Mouse (Mus musculus) neural tube, embryonic 12.5 days (tissue): ENCODE data around the gene Sgms1. TPM values are rescaled to one million over a fixed set of nuclear protein-coding genes. Genes with fewer than 3 reads are reported as not detected.

Experiments used
- ATAC-seq: fragments of 200-750 bp; cut with Nextera tagmentation; 2 replicates; pipeline ENCODE4 v1.8.0; 2017; ENCODE audit warnings: low read depth, mild to moderate bottlenecking, moderate TSS enrichment, moderate library complexity; ENCODE audit not compliant: low FRiP score
- H3K27ac ChIP-seq: fragments of 300-500 bp; sonication (generic); 2 replicates; pipeline ENCODE4 v1.5.1; 2016
- H3K27me3 ChIP-seq: fragments of 300-500 bp; sonication (generic); replicated peaks from 2 replicates; pipeline ENCODE4 v1.6.1; 2016; ENCODE audit warnings: mild to moderate bottlenecking
- H3K36me3 ChIP-seq: fragments of 300-500 bp; sonication (generic); 2 replicates; pipeline ENCODE4 v1.6.1; 2016; ENCODE audit warnings: mild to moderate bottlenecking
- H3K4me1 ChIP-seq: fragments of 300-500 bp; sonication (generic); 2 replicates; pipeline ENCODE4 v1.6.1; 2016
- H3K4me2 ChIP-seq: fragments of 300-500 bp; sonication (generic); replicated peaks from 2 replicates; pipeline ENCODE4 v1.6.1; 2016; ENCODE audit warnings: mild to moderate bottlenecking
- H3K4me3 ChIP-seq: fragments of 300-500 bp; sonication (generic); 2 replicates; pipeline ENCODE4 v1.5.1; 2016
- H3K9ac ChIP-seq: fragments of 300-500 bp; sonication (generic); 2 replicates; pipeline ENCODE4 v1.6.1; 2016; ENCODE audit warnings: mild to moderate bottlenecking
- H3K9me3 ChIP-seq: fragments of 300-500 bp; sonication (generic); 2 replicates; pipeline ENCODE4 v1.6.1; 2016; ENCODE audit warnings: mild to moderate bottlenecking
- WGBS: fragments of 180-500 bp; shearing (Covaris S2); methylation state at CpG from one replicate; pipeline ENCODE4 v1.1.7; 2016; 5-methylcytosine and 5-hydroxymethylcytosine counted together
- polyA plus RNA-seq: library from polyadenylated mRNA; unstranded; fragments of >200 nt; fragmentation: Nextera tagmentation; extraction: Ambion mirVana; gene quantifications from 2 replicates; pipeline ENCODE4 v1.2.1, GENCODE M21; 2016

Gene Sgms1
- polyA plus RNA-seq, 1 experiment from 2014 or later, result 17.2 TPM

DNA sequence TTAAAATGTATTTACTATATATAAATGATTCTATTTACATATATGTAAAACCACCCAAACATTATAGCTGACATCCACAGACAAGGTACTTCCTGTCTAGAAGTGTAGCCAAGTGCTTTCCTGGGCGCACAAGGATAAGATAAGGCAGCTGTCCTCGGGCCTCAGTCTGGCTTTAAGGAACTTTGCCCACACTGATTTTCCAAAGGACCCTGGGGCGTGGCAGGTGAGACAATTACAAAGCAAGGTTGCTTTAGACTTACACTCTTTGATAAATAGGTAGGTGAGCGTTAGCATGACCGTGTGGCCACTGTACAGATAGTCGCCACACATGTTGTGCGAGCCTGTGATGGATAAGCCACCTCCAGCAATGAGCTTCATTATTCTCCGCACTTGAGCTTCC lies 260.2 kb downstream of the Sgms1 start:
- H3K4me2 ChIP-seq, result no peak overlapping the region

GRCm38 (mm10) chr19:32127180-32127850 lies 262.2 kb downstream of the Sgms1 start:
- H3K36me3 ChIP-seq, result no peaks in the 10 kb centered on the region
- no peaks in the 10 kb centered on the region for H3K27me3 ChIP-seq
- H3K9ac ChIP-seq, result no peak overlapping the region
- no peak overlapping the region for H3K4me2 ChIP-seq
- 76% methylated on average over 10 of the region's 10 CpGs for WGBS
- no peaks in the 10 kb centered on the region for H3K9me3 ChIP-seq
- H3K4me3 ChIP-seq, result no peak overlapping the region
- ATAC-seq, result no peak
- H3K27ac ChIP-seq, result no peak overlapping the region
- H3K4me1 ChIP-seq, result no peaks in the 10 kb centered on the region

More for the DNA sequence above, 260.2 kb downstream of the Sgms1 start:
- H3K27ac ChIP-seq, result no peak overlapping the region
- no peak for ATAC-seq
- no peaks in the 10 kb centered on the region for H3K4me1 ChIP-seq
- no peak overlapping the region for H3K9ac ChIP-seq
- no peaks in the 10 kb centered on the region for H3K9me3 ChIP-seq
- no peaks in the 10 kb centered on the region for H3K27me3 ChIP-seq
- 95% methylated on average over 8 of the region's 8 CpGs for WGBS
- H3K36me3 ChIP-seq, result no peaks in the 10 kb centered on the region
- no peak overlapping the region for H3K4me3 ChIP-seq

DNA sequence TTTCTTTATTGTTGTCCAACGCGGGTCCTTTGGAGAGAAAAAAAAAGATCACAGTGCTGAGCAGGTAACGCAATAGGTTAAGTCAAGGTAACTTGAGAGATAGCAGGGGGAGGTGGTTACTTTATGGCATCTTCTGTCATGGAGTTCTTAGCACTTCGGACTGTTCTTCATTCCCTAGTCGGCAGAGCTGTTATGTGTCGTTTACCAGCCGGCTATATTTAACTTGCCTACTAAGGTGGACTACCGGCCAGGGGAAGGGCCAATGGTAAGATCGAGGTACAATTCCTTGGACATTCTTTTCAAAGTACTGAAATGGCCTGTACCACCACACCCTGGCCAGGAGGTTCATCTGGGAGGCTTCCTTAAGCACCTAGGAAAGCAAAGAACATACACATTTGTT lies 265.4 kb downstream of the Sgms1 start:
- H3K9ac ChIP-seq, result no peak overlapping the region
- no peak overlapping the region for H3K4me2 ChIP-seq
- H3K4me1 ChIP-seq, result no peaks in the 10 kb centered on the region
- 90% methylated on average over 9 of the region's 9 CpGs for WGBS
- no peaks in the 10 kb centered on the region for H3K27me3 ChIP-seq
- no peak for ATAC-seq
- H3K27ac ChIP-seq, result no peak overlapping the region
- no peaks in the 10 kb centered on the region for H3K36me3 ChIP-seq
- no peaks in the 10 kb centered on the region for H3K9me3 ChIP-seq
- H3K4me3 ChIP-seq, result no peak overlapping the region

GRCm38 (mm10) chr19:32123196-32123595 lies 266.3 kb downstream of the Sgms1 start:
- Histone ChIP-seq H3K4me1 (no peaks in the 10 kb centered on the region), H3K27me3 (no peaks in the 10 kb centered on the region), H3K9me3 (no peaks in the 10 kb centered on the region), H3K4me2 (no peak overlapping the region), H3K27ac (no peak overlapping the region), H3K36me3 (no peaks in the 10 kb centered on the region), H3K4me3 (no peak overlapping the region), H3K9ac (no peak overlapping the region)
- no peak for ATAC-seq
- WGBS, result 87% methylated on average over 5 of the region's 5 CpGs

DNA sequence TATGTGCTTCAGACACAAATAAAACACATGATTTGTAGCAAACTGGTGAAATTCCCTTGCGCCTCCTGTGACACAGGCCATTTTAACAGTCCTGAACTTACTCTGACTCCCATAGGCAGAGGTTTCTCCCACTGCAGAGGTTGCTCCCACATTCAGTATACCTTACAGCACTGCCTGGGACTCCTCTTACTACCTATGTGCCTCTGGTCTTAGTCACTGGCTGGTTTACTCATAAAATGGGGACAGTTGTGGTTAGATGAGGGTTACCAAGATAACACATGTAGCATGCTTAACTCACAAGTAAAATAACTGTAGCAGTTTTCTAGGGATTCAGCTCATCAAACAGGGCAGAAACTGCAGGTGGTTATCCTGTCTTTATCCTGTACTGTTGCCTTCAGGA lies 268.7 kb downstream of the Sgms1 start:
- Histone ChIP-seq H3K9ac (no peak overlapping the region), H3K27ac (no peak overlapping the region), H3K27me3 (no peaks in the 10 kb centered on the region), H3K4me3 (no peak overlapping the region), H3K4me1 (no peaks in the 10 kb centered on the region), H3K36me3 (no peaks in the 10 kb centered on the region), H3K9me3 (no peaks in the 10 kb centered on the region), H3K4me2 (no peak overlapping the region)
- 84% methylated on average over 1 of the region's 1 CpGs for WGBS
- no peak for ATAC-seq

DNA sequence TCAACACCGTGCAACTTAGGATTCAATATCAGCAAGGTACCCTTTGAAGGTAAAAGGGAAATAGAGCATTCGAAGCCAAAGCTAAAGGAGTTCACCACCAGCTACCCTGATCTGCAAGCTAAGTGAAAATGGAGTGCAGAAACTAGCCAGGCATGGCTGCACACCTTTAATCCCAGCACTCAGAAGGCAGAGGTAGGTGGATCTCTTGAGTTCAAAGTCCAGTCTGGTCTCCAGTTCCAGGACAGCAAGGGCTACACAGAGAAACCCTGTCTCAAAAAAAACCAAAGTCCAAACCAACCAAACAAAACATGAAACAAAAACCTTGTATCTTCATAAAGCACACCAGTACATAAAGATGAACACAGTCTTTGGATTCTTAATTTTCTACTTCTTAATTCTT lies 269.8 kb downstream of the Sgms1 start:
- Histone ChIP-seq H3K9ac (no peak overlapping the region), H3K9me3 (no peaks in the 10 kb centered on the region), H3K27ac (no peak overlapping the region), H3K36me3 (no peaks in the 10 kb centered on the region), H3K4me2 (no peak overlapping the region), H3K4me3 (no peak overlapping the region), H3K27me3 (no peaks in the 10 kb centered on the region), H3K4me1 (no peaks in the 10 kb centered on the region)
- no peak for ATAC-seq
- 82% methylated on average over 2 of the region's 2 CpGs for WGBS

GRCm38 (mm10) chr19:32118496-32118895 lies 271.0 kb downstream of the Sgms1 start:
- H3K27ac ChIP-seq, result no peak overlapping the region
- H3K4me2 ChIP-seq, result no peak overlapping the region
- no peak overlapping the region for H3K4me3 ChIP-seq
- WGBS, result 93% methylated on average over 3 of the region's 3 CpGs
- no peak for ATAC-seq
- H3K9ac ChIP-seq, result no peak overlapping the region
- H3K27me3 ChIP-seq, result no peaks in the 10 kb centered on the region
- no peaks in the 10 kb centered on the region for H3K4me1 ChIP-seq
- H3K36me3 ChIP-seq, result no peaks in the 10 kb centered on the region
- no peaks in the 10 kb centered on the region for H3K9me3 ChIP-seq

DNA sequence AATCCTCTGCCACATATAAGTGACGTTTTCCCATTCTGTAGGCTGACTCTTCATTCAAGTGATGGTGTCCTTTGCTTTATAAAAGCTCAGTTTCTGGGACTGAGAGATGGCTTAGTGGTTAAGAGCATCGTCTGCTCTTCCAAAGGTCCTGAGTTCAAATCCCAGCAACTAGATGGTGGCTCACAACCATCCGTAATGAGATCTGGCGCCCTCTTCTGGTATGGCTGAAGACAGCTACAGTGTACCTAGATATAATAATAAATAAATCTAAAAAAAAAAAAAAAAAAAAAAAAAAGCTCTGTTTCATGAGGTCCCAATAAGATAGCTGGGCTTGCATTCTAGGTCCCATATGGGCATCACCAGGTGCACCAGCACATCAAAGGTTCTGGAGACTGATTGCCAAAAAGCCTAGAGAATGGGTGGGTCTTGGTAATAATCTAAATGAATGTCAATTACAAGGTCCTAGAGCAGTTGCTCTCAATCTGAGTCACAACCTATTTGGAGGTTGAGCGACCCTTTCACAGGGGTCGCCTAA lies 272.0 kb downstream of the Sgms1 start:
- no peak overlapping the region for H3K27ac ChIP-seq
- no peak overlapping the region for H3K4me2 ChIP-seq
- no peak overlapping the region for H3K9ac ChIP-seq
- no peak overlapping the region for H3K4me3 ChIP-seq
- no peaks in the 10 kb centered on the region for H3K27me3 ChIP-seq
- ATAC-seq, result no peak
- no peaks in the 10 kb centered on the region for H3K9me3 ChIP-seq
- H3K36me3 ChIP-seq, result no peaks in the 10 kb centered on the region
- WGBS, result 84% methylated on average over 6 of the region's 6 CpGs
- H3K4me1 ChIP-seq, result no peaks in the 10 kb centered on the region

GRCm38 (mm10) chr19:32111866-32112790 lies 277.4 kb downstream of the Sgms1 start:
- Histone ChIP-seq H3K27ac (no peak overlapping the region), H3K36me3 (no peaks in the 10 kb centered on the region), H3K9ac (no peak overlapping the region), H3K4me3 (no peak overlapping the region), H3K9me3 (no peaks in the 10 kb centered on the region), H3K4me1 (no peaks in the 10 kb centered on the region), H3K27me3 (no peaks in the 10 kb centered on the region), H3K4me2 (no peak overlapping the region)
- 85% methylated on average over 8 of the region's 8 CpGs for WGBS
- ATAC-seq, result no peak

DNA sequence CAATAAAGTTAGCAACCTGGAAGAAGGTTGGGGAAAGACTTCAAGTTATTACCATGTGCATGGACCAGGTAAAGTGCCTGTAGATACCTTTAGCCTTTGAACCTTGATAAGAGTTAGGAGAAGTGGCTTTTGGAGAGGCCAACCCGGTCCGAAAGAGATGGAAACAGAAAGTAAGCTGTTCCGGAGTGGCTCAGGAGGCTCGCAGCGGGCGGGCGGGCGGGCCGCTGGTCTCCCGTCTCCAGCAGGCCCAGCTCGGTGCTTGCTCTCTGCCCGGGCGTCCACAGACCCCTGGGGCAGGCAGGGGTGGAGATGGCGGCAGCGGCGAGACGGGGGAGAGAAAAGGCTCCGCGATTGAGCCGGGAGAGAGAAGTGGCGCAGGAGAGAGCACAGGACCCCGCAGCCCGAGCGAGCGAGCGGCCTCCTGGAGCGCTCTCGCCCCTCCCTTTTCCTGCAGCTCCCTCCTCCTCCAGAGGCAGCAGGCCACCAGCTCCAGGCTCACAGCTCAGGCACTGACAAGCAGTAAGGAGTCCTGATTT lies 281.7 kb downstream of the Sgms1 start, which contains the start of gene Asah2:
TSS of gene Asah2 (minus strand) at position 441 of the 536 bp plus-strand sequence.
- Histone ChIP-seq H3K27ac (no peak within 1 kb of the TSS), H3K36me3 (no peaks in the 10 kb centered on the region), H3K4me2 (peak within 1 kb of the TSS; percentile 68), H3K4me1 (peaks cover 3% of the 10 kb centered on the region), H3K9ac (peak within 1 kb of the TSS; percentile 76), H3K4me3 (peak within 1 kb of the TSS; percentile 63), H3K9me3 (no peaks in the 10 kb centered on the region), H3K27me3 (no peaks in the 10 kb centered on the region)
- peak; percentile 96 for ATAC-seq
- 1% methylated on average over 28 of the region's 28 CpGs for WGBS

DNA sequence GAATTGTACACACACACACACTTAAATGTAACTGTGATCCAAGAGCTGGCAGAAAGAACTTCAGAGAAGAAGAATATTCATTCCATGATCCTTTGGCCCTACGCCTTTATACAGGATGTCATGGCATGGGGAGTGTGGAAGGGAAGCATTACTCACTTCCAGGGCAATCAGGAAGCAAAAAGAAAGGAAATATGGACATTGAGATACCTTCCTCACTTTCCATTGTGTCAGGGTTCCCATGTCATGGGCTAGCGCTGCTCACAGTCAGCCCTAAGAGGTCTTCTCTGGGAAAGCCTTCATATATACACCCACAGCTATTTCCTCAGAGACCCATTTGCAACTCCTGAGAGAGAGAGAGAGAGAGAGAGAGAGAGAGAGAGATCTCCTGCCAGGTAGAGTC lies 282.8 kb downstream of the Sgms1 start:
- Histone ChIP-seq H3K27me3 (no peaks in the 10 kb centered on the region), H3K27ac (no peak overlapping the region), H3K36me3 (no peaks in the 10 kb centered on the region), H3K9ac (no peak overlapping the region), H3K4me3 (no peak overlapping the region), H3K4me2 (no peak overlapping the region), H3K4me1 (peaks cover 5% of the 10 kb centered on the region), H3K9me3 (no peaks in the 10 kb centered on the region)
- 91% methylated on average over 2 of the region's 2 CpGs for WGBS
- no peak for ATAC-seq

DNA sequence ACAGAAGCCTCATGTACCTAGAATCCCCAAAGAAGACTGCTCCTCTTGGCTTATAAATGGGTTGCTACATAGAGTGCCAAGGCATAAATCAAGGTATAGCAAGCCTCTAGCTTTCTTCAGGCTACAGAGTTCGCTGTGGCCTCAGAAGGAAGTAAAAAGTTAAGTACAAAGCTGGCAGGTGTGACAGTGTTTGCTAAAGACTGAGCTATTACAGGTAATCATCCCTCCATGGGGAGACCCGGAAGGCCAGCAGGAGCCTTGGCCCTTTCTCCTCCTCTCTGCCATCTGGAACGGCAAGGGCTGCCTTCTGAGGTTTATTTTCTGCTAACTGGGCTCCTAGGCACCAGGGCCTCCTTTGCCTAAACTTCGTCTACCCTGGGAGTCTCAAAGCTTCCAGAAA lies 285.3 kb downstream of the Sgms1 start:
- no peak overlapping the region for H3K4me2 ChIP-seq
- no peak overlapping the region for H3K9ac ChIP-seq
- no peaks in the 10 kb centered on the region for H3K36me3 ChIP-seq
- no peaks in the 10 kb centered on the region for H3K27me3 ChIP-seq
- no peak overlapping the region for H3K27ac ChIP-seq
- H3K9me3 ChIP-seq, result no peaks in the 10 kb centered on the region
- peaks cover 5% of the 10 kb centered on the region for H3K4me1 ChIP-seq
- 55% methylated on average over 4 of the region's 4 CpGs for WGBS
- no peak for ATAC-seq
- no peak overlapping the region for H3K4me3 ChIP-seq
